Mouse (Mus musculus) embryonic facial prominence, embryonic 14.5 days (tissue): ENCODE measurements around the gene Zfc3h1. TPM values are rescaled to one million over a fixed set of nuclear protein-coding genes. Genes with fewer than 3 reads are reported as not detected.

Source experiments
- ATAC-seq: fragments of 200-750 bp; cut with Nextera tagmentation; 2 replicates; pipeline ENCODE4 v1.8.0; 2017; ENCODE audit warnings: low read depth, moderate number of reproducible peaks, moderate TSS enrichment
- DNase-seq: peaks from one replicate; pipeline ENCODE4 v3.0.0-alpha.2; 2015; ENCODE audit warnings: low spot score
- H3K27ac ChIP-seq: fragments of 300-500 bp; sonication (generic); replicated peaks from 2 replicates; pipeline ENCODE4 v1.5.1; 2014; ENCODE audit warnings: low read depth, mild to moderate bottlenecking, low read length, moderate library complexity
- H3K27me3 ChIP-seq: fragments of 300-500 bp; sonication (generic); replicated peaks from 2 replicates; pipeline ENCODE4 v1.6.1; 2014; ENCODE audit warnings: low read length; ENCODE audit not compliant: control insufficient read depth, insufficient read depth
- H3K36me3 ChIP-seq: fragments of 300-500 bp; sonication (generic); 2 replicates; pipeline ENCODE4 v1.6.1; 2014; ENCODE audit warnings: low read length, mixed read lengths; ENCODE audit not compliant: control insufficient read depth, insufficient read depth
- H3K4me1 ChIP-seq: fragments of 300-500 bp; sonication (generic); 2 replicates; pipeline ENCODE4 v1.6.1; 2014; ENCODE audit warnings: antibody characterized with exemption, low read length; ENCODE audit not compliant: control insufficient read depth, insufficient read depth
- H3K4me2 ChIP-seq: fragments of 300-500 bp; sonication (generic); 2 replicates; pipeline ENCODE4 v1.6.1; 2014; ENCODE audit warnings: low read depth, mild to moderate bottlenecking, low read length, moderate library complexity, mixed read lengths
- H3K4me3 ChIP-seq: fragments of 300-500 bp; sonication (generic); 2 replicates; pipeline ENCODE4 v1.5.1; 2014; ENCODE audit warnings: low read depth, mild to moderate bottlenecking, low read length
- H3K9ac ChIP-seq: fragments of 300-500 bp; sonication (generic); 2 replicates; pipeline ENCODE4 v1.6.1; 2014; ENCODE audit warnings: low read depth, mild to moderate bottlenecking, low read length, moderate library complexity, mixed read lengths
- H3K9me3 ChIP-seq: fragments of 300-500 bp; sonication (generic); 2 replicates; pipeline ENCODE4 v1.6.1; 2016; ENCODE audit warnings: low read length; ENCODE audit not compliant: control insufficient read depth
- WGBS: fragments of 180-500 bp; shearing (Covaris S2); extraction: QIAGEN DNeasy Blood & Tissue Kit; methylation state at CpG from one replicate; pipeline ENCODE4 v1.1.7; 2014; 5-methylcytosine and 5-hydroxymethylcytosine counted together
- polyA plus RNA-seq: library from polyadenylated mRNA; unstranded; fragments of >200 nt; fragmentation: Nextera tagmentation; extraction: Ambion mirVana; gene quantifications from 2 replicates; pipeline ENCODE4 v1.2.1, GENCODE M21; 2014

Gene Zfc3h1
- polyA plus RNA-seq, 1 experiment from 2014 or later: 26.6 TPM

DNA sequence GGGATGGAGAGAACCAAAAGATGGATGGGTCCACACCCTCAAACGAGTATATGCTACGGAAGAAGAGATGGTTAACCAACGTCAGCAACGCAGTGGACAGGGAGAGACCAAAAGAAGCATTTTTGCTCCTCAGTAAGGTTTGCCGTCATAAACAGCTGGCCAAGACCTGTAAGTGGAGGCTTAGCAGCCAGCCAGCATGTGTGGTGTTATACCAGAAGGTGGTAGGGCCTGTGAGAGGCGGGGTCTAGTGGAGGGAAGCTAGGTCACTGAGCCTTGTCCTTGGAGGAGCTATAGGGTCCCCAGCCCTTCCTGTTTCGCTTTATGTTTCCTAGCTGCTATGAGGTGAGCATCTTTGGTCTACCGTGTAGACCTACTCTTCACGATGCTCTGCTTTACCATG is 91.7 kb downstream of the Zfc3h1 start:
- H3K27ac ChIP-seq: no peak overlapping the region
- no peak overlapping the region for H3K4me2 ChIP-seq
- no peaks in the 10 kb centered on the region for H3K36me3 ChIP-seq
- peaks cover 15% of the 10 kb centered on the region for H3K4me1 ChIP-seq
- no peak for ATAC-seq
- no peaks in the 10 kb centered on the region for H3K9me3 ChIP-seq
- no peak overlapping the region for H3K4me3 ChIP-seq
- no peak for DNase-seq
- no peaks in the 10 kb centered on the region for H3K27me3 ChIP-seq
- H3K9ac ChIP-seq: no peak overlapping the region
- 96% methylated on average over 9 of the region's 9 CpGs for WGBS

DNA sequence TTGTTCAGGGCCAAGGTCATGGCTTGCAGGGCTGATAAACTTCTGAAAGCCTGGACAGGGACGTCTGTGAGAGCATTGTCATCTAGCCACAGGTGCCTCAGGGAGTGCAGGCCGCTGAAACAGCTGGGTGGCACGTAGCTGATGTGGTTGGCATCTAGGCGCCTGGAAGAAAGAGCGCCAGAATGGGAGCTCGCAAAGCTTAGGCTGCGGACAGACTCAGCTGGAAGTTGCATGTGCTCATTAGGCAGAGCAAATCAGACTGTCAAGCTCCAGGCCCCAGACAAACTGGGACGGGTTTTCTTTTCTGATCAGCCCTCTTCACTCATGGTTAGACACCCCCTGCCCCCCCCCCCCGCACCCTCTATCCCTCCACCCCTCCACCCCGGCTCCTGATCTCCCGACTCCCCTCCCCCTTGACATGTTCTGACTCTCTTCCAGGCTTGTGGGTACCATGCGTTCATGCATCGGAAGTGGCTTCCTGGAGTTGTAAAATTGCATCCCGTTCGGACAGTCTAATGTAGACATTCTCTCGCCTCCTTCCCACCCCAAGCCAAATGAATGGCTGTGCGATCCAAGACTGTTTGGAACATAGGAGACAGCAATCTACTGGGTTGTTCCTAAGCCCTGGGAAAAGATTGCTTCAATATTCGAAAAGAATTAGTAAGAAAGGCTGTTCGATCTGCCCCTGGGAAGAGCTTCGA is 93.8 kb downstream of the Zfc3h1 start:
- H3K4me1 ChIP-seq: peaks cover 15% of the 10 kb centered on the region
- H3K27ac ChIP-seq: peak overlapping the region; percentile 28; the same call in 1 of the 2 replicates
- DNase-seq: peak; percentile 60
- H3K27me3 ChIP-seq: no peaks in the 10 kb centered on the region
- WGBS: 10% methylated on average over 20 of the region's 20 CpGs
- peak overlapping the region; percentile 54 for H3K4me2 ChIP-seq
- H3K4me3 ChIP-seq: peak overlapping the region; percentile 24
- H3K36me3 ChIP-seq: no peaks in the 10 kb centered on the region
- H3K9me3 ChIP-seq: no peaks in the 10 kb centered on the region
- H3K9ac ChIP-seq: peak overlapping the region; percentile 31; the same call in 1 of the 2 replicates
- peak; percentile 63; the same call in 1 of the 2 replicates for ATAC-seq

Other genes with a start within 250 kb of the Zfc3h1 start
- gene Tph2, start 199.9 kb upstream of the Zfc3h1 start, polyA plus RNA-seq: 0.06 TPM in 1 of 2 replicates, not detected in the other
- gene Tbc1d15, start 133.5 kb upstream of the Zfc3h1 start, polyA plus RNA-seq: 61.4 and 74.0 TPM in 2 replicates
- gene Rab21, start 69.4 kb upstream of the Zfc3h1 start, polyA plus RNA-seq: 7.1 and 9.4 TPM in 2 replicates
- gene Tmem19, start 22.5 kb upstream of the Zfc3h1 start, polyA plus RNA-seq: 29.3 and 36.2 TPM in 2 replicates
- 14.3 and 15.6 TPM in 2 replicates for gene Thap2, start 516 bp upstream of the Zfc3h1 start, polyA plus RNA-seq
- 0.42 TPM in 1 of 2 replicates, not detected in the other for gene A930009A15Rik, start 185.0 kb downstream of the Zfc3h1 start, polyA plus RNA-seq
- 10.4 and 13.1 TPM in 2 replicates for gene Lgr5, start 202.8 kb downstream of the Zfc3h1 start, polyA plus RNA-seq